Mouse (Mus musculus) E14TG2a.4 (cell line): Measurements from ENCODE around the gene Tmem263.

Source experiments
- CTCF ChIP-seq: conservative IDR thresholded peaks from 2 replicates; pipeline ENCODE4 v1.5.1; 2014; ENCODE audit warnings: low read length
- NANOG ChIP-seq: IDR thresholded peaks from 2 replicates; pipeline ENCODE4 v1.6.1; 2014; ENCODE audit warnings: borderline replicate concordance, low read length, mixed read lengths

DNA sequence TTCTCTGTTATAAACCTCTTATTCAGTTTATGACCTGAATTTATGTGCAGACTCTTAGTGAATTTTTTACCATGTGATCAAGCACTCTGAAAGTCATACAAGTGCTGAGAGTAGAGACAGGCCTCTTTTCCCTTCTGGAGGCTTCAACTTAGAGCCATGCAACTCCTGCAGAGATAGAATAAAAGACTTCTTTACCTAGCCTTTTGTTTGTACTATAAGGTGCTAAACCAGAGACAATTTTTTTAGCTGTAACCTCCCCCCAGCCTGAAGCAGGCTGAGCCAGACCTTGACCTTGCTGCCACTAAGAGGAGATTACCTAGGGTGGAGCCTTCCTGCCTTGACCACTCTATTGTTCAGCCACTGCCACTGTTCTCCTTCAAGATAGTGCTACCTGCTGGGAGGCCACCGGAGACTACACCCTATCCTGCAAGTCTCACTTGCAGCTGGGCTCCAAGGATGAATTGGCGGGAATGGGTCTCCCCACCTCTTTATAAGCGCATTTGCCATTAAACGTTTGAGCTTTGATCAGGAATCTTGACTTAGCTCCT, 30.7 kb upstream of the Tmem263 start:
- TF ChIP-seq CTCF (no peak), NANOG (peak; percentile 83)
